Mouse (Mus musculus) lung, postnatal 25 days (tissue): Measurements from ENCODE around the gene Ric1.

ENCODE experiments used
- DNase-seq: peaks from one replicate; pipeline ENCODE4 v3.0.0; 2022; ENCODE audit warnings: low spot score

Gene Ric1

GRCm38 (mm10) chr19:29521637-29522435, at the start of gene Ric1:
TSS of gene Ric1 (plus strand) at chr19:29522282.
- peak; percentile 87 for DNase-seq

- DNase-seq, result no peak
Measured at GRCm38 (mm10) chr19:29472424-29472823, 49.7 kb upstream of the Ric1 start.

DNA sequence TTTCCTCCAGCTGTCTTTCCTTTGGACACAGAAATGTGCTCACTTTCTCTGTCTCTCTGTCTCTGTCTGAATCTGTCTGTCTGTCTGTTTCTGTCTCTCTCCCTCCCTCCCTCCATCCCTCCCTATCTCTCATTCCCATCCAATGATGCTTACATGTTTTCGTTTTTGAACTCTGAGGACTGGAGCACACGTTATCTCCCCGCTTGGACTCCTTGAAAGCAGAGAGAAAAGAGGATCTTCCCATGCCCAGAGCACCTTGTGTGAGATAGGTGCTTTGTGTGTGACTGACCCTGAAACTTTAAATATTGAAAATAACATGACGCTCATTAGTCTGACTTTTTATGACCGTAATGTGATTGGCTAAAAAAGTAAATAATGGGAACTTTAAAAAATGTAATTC, 49.1 kb upstream of the Ric1 start:
- DNase-seq, result no peak

DNA sequence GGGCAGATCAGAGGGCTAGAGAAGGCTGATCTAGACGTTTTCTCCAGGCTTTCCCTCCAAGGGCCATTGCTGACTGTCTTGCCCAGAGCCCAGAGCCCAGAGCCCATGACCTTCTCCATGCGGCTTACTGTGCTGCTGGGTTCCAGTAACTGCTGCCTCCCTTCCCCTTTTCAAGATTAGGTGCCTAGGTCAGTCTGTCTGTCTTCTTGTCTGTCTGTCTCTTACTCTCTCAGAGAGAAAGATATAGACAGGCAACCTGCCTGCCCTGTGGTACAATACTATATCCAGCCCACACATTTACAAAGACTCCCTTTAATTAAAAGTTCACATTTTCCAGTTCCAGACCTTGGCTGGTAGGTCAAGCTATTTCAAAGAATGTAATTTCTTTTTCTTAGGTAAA, 47.3 kb upstream of the Ric1 start:
- no peak for DNase-seq

GRCm38 (mm10) chr19:29475210-29475620, 46.9 kb upstream of the Ric1 start:
- no peak for DNase-seq

GRCm38 (mm10) chr19:29478598-29478997, 43.5 kb upstream of the Ric1 start:
- DNase-seq, result no peak

DNA sequence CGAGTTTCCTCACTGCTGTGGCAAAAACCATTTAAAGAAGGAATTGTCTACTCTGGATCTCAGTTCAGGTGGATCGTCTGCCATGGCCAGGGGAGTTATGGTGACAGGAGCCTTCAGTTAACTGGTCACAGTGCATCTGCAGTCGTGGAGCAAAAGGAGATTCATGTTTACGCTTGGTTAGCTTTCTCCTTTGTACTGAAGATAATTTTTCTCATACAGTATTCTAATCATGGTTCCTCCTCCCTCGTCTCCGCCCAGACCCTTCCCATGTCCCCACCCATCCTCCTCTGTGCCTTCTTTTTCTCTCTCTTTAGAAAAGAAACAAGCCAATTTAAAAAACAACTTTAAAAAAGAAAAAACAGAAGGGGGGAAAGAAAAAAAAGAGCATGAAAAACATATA, 40.5 kb upstream of the Ric1 start:
- no peak for DNase-seq

DNA sequence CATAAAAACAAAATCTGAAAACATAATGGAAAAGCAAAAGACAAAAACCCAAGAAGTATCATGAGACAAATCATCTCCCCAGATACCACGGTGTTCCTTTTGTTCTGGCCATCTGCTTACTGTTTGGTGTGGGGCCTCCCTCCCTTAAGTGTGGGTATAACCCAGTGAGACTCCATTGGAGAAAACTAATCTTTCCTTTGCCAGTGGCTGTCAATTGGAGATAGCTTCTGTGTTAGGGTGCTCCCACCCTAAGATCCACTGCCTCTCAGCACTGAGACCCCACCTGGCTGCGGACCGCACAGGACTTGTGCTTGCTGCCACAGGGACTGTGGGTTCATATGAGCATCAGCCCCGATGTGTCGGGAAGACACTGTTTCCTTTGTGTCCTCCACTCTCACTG, 39.9 kb upstream of the Ric1 start:
- DNase-seq, result no peak

- DNase-seq, result no peak
Measured at GRCm38 (mm10) chr19:29482637-29483036, 39.4 kb upstream of the Ric1 start.

- no peak for DNase-seq
Measured at GRCm38 (mm10) chr19:29483386-29483785, 38.7 kb upstream of the Ric1 start.

- no peak for DNase-seq
Measured at GRCm38 (mm10) chr19:29484537-29484936, 37.5 kb upstream of the Ric1 start.

GRCm38 (mm10) chr19:29485257-29485948, 36.7 kb upstream of the Ric1 start:
- no peak for DNase-seq

- no peak for DNase-seq
Measured at GRCm38 (mm10) chr19:29486545-29487206, 35.4 kb upstream of the Ric1 start.

DNA sequence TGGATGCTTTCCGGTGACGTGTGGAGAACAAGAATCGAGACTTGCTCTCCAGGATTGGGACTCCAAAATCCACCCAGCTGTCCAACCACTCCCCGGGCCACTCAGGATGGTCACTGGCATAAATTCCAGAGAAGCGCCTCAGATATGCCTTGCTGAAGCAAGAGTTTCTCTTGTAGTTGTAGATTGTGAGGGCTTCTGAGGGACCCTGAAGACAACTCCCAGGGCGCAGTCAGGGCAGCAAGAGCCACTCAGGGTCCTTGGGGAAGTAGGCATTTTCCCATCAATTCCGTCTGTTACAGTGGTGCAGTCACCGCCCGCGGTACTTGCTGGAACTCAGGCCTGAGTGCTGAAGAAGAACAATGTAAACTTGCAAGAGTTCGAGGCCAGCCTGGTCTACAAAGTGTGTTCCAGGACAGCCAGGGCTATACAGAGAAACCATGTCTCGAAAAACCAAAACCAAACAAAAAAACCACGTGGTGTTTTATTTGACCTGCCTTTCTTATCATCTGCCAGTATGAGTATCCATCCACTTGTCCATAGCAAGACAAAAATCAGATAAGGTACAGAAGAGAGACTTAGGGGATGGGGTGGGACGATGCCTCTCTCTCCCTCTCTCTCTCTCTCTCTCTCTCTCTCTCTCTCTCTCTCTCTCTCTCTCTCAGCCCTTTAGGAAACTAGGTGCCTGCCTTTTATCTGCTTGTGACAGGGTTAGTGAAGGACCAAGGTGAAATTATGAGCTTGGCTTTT, 34.6 kb upstream of the Ric1 start:
- DNase-seq, result no peak

DNA sequence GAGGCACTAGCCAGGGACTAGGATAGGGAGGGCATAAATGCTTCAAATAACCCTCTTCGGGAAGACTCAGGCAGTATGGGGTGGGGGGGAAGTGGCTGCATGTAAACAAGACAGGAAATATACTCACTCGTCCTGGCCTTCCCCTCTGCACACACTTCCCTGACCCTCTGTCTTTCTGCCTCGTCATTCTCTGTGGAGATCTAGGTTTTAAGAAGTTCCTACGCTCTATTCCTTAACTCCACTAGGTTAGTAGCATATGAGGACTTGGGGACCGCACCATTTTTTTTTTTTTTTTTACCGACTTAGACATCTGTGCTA, 34.0 kb upstream of the Ric1 start:
- DNase-seq, result no peak

- no peak for DNase-seq
Measured at GRCm38 (mm10) chr19:29488420-29488819, 33.7 kb upstream of the Ric1 start.

- no peak for DNase-seq
Measured at GRCm38 (mm10) chr19:29489785-29490284, 32.2 kb upstream of the Ric1 start.

GRCm38 (mm10) chr19:29491467-29491866, 30.6 kb upstream of the Ric1 start:
- DNase-seq, result no peak

DNA sequence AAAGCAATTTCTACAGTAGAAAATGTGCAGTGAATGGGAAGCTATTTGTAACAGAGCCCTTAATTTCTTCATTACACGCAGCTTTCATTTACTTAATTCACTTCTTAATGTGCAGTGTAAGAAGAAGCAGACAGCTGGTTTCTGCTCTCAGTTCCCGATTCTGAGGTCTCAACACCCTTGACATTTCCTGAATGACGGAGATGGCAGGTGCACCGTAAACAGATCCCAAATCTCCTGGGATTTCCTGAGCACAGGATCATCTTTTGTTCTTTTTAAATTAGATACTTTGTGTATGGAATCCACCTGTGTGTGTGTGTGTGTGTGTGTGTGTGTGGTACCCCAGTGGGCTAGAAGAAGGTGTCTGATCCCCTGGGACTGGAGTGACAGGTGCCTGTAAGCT, 27.6 kb upstream of the Ric1 start:
- no peak for DNase-seq

DNA sequence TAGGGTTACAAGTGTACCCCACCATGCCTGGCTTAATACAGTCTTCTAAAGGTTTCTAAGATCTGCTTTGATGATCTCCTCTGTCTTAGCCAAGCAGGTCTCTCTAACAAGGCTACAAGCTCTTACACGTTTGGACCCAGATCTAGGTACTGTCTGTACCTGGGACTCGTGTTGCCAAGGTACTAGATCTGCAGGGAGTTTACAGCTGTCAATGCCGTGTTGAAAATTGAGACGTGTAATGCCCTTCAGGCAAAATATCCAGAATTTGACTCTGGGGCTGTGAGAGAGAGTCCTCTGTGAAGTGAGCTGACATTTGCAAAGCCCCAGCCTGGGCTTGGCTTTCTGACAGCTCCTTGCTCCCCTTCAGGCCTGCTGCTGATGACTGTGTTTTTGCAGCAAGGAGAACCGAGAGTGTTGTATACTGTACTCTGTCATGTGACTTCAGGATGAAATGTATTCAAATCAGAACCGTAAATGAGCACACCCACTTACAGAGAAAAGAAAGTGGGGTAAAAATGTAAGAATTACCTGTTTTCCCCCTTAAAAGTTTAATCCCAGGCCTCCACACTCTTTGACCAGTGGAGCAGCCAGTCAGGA, 26.0 kb upstream of the Ric1 start:
- DNase-seq, result no peak

- no peak for DNase-seq
Measured at GRCm38 (mm10) chr19:29496786-29497557, 25.1 kb upstream of the Ric1 start.
